Mouse (Mus musculus): Measurements from ENCODE around the gene Gm45753. TPM values are rescaled to one million over a fixed set of nuclear protein-coding genes. Genes with fewer than 3 reads are reported as not detected.
A peak's percentile ranks its signal among the peaks of the same experiment; 100 is the strongest.

Gm45753 gene
- total RNA-seq, 2 experiments from 2014 or later = 0.39 to 4.2 TPM

DNA sequence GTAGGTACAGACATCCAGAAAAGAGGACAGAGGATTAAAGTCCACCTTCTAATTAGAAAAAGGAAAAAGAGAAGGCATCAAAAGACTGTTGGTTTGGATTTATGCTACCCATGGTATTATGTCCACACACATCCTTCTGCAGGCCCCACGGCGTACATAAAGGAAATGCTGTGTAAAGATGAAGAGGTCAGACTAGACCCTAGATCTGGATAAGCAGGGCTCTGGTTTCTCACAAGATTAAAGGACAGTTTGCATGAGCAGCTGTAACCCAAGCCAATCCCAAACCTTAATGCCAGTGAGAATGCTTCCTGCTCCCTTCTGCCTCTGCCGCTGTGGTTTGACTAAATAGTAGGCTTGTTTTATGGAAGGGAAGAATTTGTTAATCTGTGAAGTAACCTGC is 30.8 kb downstream of the Gm45753 start:
- DNase-seq (ENCODE audit: low spot score in 2 of 2) = no peak

DNA sequence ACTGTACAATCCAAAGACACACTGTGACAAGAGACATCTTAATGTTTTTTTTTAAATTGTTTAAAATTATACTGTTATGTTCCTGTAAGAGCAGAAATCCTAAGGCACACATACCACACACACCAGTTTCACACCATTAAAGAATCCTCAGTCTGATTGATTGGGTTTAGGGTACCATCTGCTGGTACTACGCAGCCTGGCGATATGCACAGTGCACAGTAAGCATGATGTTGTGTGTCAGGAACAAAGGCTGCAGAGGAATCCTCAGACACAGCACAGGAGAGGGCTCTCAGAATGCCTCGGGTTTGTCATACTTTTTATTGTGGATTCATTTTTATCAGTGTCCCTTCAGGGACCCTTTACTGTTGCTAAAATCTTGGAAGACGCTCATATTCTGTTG is 33.9 kb downstream of the Gm45753 start:
- no peak for DNase-seq (ENCODE audit: low spot score in 2 of 2)

DNA sequence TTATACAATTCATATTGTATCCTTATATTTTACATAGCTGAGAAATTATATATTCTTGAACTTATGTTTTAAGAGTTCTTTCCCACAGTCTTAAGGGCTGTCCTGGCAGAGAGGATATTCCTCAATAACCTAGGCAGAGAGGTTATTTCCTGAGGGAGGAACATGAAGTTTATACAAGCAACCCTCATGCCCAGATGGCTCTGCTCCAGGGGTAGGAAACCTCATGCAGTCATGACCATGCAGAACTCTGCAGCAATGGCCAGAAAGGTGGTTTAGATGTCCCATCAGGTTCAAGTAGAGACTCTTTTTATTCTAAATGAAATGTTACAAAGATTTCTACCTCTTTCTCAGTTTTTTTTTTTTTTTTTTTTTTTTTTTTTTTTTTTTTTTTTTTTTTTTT is 39.2 kb downstream of the Gm45753 start:
- DNase-seq (ENCODE audit: low spot score in 2 of 2) = no peak

DNA sequence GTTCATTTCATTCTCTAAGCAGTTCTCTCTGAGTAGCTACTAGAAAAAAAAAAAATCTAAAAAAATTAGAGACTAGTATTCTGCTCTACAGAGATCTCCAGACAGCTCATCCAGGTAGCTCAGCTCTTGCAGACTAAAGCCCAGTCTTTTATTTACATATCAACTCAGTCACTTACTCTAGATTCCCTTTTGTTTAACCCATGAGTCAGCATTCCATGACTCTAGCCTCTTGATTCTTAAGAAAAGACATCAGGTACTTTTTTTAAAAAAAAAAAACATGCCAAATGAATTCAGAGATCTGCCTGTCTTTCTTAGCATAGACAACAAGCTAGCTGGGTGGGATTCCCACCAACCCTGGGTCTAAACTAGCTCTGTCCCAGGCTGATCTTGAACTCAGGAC is 39.8 kb downstream of the Gm45753 start:
- no peak for DNase-seq (ENCODE audit: low spot score in 2 of 2)

DNA sequence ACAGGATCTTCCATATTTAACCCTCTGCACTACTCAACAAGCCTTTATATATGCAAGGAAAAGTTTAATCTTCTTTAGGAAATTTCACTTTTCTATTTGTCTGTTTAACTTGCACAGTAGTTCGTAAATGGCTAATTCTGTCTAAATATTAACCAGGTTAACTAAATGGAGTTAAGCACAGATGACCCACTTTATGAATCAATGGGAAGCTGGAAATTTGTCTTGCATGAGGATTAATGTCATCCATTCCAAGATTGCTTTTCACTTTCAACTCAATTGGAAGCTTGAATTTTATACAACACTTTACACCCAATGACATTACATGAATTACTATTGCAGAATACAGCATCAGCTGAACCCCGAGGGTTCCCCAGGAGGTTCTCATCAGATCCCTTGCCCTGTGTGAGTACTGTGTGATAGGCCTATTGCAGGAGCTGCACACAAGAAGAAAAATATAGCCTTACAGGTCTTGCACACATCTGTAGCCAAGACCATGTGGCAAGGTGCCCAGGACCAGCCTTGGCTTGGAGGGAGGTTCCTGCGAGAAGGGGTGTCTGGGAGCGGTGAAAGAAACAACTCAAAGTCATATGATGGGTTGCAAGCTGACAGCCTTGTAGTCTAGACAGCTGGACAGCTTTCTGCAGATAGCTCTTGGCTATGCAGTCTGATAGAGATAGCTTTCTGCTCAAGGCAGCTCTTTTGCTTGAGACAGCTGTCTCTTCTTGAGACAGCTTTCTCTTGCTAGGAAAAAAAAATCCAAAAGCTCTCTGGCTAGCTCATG is 40.5 kb downstream of the Gm45753 start:
- no peak for DNase-seq (ENCODE audit: low spot score in 2 of 2)

DNA sequence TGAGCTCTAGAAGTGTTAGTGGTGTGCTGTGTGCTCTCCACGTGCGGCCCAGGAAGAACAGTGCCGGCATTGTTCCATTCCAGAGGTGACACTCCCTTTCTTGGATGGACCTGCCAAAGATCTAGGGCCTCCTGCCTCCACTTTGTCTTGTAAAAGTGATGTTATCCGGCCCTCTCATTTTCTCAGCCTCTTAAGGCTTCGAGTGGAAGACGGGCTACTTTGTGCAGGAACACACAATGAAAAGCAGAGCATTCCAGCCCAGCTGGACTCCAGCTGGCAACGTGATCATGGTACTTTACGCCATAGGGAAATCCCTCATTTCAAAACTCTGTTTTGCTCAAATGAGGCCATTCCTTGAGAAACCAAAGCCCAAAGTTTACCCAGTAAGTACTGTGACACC is 41.3 kb downstream of the Gm45753 start:
- no peak for DNase-seq (ENCODE audit: low spot score in 2 of 2)

DNA sequence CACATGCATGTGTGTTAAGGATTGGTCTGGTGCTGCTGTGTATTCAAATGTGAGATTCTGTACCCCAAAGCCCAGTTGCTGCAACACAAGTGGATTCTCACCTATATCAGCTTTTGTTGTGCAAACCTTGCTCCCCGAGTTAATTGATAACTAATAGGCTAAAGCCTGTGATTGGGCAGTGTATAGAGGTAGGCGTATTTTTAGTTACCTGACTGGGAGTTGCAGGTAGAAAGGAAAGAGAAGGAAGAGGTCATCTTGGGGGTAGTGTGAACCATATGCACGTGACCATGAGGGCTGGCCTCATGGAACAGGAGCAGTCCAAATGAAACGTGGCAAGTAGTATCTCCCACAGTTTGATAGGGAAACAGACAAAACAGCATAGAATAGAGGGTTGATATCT is 43.3 kb downstream of the Gm45753 start:
- no peak for DNase-seq (ENCODE audit: low spot score in 2 of 2)

DNA sequence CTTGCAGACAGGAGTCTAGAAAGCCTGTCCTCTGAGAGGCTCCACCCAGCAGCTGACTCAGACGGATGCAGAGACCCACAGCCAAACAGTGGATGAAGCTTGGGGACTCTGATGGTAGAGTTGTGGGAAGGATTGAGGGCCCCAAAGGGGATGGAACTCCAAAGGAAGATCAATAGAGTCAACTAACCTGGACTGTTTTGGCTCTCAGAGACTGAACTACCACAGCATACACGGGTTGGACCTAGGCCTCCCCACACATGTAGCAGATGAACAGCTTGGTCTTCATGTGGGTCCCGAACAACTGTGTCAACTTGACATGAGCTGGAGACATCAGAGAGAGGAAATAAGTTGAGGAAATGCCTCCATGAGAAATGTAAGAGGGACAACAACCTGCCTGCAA is 45.4 kb downstream of the Gm45753 start:
- no peak for DNase-seq (ENCODE audit: low spot score in 2 of 2)

DNA sequence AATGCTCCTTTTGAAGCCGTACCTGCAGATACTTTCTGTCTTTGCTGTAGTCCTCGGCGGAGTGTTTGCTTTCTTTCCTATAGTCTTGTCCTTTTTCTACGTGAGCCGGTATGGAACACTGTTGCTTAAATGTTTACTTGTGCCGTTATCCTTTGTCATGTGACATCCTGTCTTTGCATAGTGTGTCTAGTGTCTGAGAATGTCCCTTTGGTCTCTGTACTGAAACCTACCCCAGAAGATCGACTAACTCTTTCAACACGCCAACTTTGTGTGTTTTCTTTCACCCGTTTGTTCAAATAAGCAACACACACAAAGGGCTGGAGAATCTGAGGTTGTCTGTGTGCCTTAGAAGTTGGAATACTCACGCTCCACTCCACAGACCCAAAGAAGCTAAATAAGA is 46.3 kb downstream of the Gm45753 start, which contains the start of gene F11:
F11 (minus strand) TSS at position 112 of the 400 bp plus-strand sequence.
- no peak for DNase-seq (ENCODE audit: low spot score in 2 of 2)

DNA sequence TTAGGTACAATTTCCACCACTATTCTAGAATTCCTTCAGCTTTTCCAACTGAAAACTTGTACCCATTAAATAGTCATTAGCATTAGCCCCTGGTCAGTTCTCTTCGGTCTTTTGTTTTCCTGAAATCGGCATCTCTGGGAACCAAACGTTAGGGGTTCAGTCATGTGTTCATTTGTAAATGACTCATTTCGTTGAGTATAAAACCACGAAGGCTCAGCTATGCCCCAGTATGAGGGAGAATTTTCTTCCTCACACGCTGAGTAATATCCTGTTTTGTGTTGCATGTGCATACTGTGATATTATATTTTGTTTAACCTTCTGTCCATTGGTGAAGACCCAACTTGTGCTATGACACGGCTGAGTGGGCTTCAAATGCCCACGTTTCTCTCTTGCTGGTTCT is 49.8 kb downstream of the Gm45753 start:
- DNase-seq (ENCODE audit: low spot score in 2 of 2) = no peak

DNA sequence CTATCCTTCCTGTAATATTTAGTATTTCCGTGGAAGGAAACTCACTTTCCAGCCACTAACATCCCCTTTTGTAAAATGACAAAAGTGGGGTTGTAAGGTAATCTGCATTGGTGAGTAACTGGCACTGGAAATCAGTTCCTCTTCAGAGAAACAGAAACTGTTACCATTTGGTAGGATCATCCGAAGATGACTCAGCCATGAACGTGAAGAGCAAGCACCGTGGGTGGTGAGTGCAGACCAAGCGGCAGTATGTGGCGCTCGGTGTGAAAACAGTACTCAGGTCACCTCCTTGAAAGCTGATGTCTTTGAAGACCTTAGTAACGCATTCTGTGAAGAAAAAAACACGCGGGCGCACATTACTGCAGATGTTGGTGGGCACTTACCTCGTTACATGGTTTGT is 53.2 kb downstream of the Gm45753 start:
- no peak for DNase-seq (ENCODE audit: low spot score in 2 of 2)

DNA sequence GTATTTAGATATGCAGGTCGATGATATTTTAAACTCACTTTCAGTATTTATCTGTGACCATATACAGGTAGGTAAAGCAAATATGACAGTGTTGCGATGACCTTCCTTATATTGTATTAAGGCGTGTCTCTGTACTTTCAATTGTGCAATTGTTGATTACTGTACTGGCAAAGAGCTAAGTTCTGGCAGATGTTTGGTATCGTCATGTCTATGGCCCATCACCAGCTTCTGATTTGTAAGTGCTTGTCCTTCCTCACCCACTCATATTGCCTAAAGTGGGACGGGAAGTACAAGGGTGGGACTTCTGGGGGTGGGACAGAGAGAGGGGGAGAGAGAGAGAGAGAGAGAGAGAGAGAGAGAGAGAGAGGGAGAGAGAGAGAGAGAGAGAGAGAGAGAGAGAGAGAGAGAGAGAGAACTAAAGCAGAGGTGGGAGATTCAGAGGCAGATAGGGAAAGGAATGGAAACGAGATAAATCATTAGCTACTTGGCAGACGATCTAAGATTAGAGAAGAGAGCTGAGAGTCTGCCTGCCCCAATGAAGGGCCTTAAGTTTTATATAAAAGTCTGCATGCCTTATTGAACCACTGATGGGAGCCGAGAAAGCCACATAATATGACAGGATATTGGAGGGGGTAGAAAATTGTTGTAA is 53.9 kb downstream of the Gm45753 start:
- no peak for DNase-seq (ENCODE audit: low spot score in 2 of 2)

DNA sequence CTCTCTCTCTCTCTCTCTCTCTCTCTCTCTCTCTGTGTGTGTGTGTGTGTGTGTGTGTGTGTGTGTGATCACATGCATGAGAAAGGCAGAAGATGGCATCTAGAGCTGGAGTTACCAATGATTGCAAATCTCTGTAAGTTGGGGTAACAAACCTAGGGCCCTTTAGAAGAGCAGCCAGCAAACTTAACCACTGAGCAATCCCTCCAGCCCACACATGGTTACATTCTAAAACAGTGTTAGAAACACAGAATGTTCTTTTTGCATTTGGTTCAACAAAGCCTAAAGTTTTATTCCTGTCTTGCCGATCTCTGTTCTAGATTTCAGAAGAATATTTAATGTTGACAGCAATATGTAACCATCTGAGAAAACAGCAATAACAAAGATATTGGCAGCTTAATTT is 54.7 kb downstream of the Gm45753 start:
- no peak for DNase-seq (ENCODE audit: low spot score in 2 of 2)

DNA sequence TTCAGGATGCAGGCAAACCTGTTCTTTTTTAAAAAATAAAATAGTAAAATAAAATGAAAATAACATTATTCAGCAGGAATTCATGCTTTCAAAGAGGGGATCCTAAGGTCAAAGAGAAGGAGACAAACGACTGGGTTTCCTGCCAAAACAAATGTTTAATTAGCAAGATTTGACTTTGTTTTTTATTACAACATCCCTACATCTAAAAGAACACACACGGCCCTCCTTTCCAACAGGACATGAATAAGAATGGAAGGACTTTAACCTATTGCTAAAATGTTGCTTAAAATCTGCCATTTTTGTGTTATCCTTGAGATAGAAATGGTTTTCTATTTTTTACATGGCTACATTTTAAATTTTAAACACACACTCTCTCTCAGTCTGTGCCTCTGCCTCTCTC is 55.2 kb downstream of the Gm45753 start:
- DNase-seq (ENCODE audit: low spot score in 2 of 2) = no peak

DNA sequence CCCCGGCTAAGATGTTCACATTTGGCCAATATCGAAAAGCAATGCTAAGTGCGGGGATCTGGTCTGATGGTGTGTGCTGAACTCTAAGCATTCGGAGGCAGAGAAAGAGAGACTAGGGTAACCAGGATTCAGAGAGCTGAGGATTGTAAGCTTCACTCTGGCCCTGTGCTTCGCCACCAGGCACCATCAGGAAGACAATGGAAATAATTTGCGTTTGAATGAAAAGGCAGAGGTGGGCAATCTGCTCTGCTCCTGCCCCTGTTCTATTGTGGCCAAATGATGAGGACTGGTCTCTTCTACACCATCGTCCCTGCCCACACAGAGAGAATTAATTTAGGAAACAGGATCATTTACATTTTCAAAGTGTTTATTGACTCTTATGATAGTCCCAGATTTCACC is 62.0 kb downstream of the Gm45753 start:
- no peak for DNase-seq (ENCODE audit: low spot score in 2 of 2)

DNA sequence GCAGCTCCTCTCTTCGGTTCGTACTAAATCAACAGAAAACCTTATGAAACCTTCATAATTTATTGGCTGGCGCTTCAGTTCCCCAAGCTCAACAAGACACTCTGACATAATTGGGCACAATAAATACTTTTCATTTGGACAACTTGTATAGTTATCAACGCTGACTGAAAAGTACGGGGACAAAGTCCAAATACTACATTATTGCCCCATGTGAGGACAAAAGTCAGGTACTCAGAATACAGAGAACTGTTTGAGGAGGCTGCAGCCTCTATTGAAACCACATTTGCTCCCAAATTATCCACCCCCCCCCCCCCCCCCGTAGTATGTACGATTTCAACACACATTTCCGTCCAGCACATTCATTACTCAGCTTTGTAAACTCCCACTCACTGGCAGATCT is 68.9 kb downstream of the Gm45753 start:
- DNase-seq (ENCODE audit: low spot score in 2 of 2) = no peak

DNA sequence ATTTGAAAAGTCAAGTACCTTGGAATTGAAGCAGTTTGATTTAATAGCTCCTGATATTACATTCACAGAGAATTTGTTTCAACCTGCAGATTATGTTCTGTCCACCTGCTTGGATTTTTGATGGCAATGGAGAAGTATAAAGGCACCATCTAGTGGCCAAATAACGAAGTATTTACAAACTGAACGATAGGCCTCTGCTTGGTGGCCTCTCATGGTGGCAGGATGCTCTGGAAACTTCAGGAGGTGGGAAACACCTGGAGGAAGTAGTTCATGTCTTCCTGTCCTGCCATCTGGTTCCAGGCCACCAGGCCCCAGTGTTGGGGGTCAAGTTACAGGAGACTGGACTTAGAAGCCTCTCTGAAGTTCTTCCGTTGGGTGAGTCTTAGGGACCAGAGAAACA is 70.0 kb downstream of the Gm45753 start:
- DNase-seq (ENCODE audit: low spot score in 2 of 2) = no peak

DNA sequence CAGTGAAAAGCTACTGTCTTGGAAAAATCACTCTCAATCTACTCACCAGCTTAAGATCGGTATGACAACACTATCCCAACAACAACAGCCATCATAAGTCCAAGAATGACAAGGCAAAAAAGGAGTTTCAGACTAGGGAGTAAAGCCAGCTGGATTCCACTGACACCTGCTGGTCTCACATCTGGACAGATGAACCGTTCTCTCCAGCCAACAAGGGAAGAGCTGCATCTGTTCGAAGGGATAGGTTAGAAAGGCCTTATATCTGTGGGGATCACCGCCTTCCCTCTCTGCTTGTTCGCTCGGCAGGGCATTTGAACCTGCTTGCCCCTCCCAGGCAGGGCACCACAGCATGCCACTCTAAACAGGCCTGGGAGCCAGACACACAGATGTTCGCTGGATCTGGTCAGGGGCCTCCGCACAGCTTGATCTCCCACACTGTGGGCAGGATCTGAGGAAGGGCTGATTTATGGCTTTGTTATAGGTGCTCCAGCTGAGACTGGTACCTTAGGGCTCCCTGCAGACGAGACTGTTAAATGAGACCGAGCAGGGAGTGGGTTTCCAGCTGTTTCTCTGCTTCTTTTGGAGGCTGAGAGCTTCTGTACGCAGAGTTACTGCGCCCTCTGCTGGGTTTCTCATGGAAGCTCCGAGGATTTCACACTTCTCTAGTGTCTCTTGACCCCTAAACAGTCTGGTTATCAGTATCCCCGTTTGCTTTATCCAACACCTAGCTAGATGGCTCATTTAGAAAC is 71.9 kb downstream of the Gm45753 start:
- DNase-seq (ENCODE audit: low spot score in 2 of 2) = peak in 1 of 2 experiments; percentile 5

DNA sequence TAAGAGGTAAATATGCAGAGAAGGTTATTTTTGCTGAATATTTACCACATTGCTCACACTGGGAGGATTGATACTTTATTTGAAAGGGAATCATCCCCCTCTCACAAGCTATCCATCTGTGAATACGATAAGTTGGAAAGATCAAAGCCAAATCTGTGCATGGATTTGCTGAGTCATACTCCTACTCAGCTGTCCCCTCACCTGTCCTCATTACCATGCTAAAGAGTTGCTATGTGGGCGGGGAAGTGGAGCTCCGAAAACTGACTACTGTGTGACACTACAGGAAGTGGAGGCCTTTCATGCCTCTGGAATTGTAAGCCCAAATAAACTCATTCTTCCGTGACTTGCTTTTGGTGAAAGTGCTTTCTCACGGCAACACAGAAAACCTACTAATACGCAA is 73.0 kb downstream of the Gm45753 start:
- no peak for DNase-seq (ENCODE audit: low spot score in 2 of 2)

DNA sequence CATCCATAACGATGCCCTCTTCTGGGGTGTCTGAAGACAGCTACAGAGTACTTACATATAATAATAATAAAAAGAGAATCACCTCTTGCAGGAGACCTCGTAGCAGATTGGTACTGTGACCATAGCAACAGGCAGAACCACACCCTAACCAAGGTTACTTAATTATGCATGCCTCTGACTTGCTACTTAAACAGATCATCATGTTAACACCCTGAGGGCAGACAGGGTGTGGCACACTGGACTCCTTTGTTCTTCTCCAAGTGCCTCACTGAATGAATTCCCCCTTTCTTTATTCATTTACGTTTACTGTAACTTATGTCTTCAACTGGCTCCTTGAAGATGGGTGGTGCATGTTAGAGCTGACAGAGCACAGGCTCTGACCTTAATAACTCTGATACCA is 75.0 kb downstream of the Gm45753 start:
- no peak for DNase-seq (ENCODE audit: low spot score in 2 of 2)

Measured in adrenal gland, postnatal 4 days (tissue).